Mouse (Mus musculus) gastrocnemius, adult 2 months (tissue): Measurements from ENCODE around the gene Olfr828. TPM values are rescaled to one million over a fixed set of nuclear protein-coding genes. Genes with fewer than 3 reads are reported as not detected.

ENCODE experiments used
- DNase-seq: peaks from one replicate; pipeline ENCODE4 v3.0.0; 2022
- H3K27ac ChIP-seq: fragments of 200-600 bp; 2 replicates; pipeline ENCODE4 v1.8.1; 2022; ENCODE audit warnings: mild to moderate bottlenecking
- H3K4me3 ChIP-seq: fragments of 200-600 bp; 2 replicates; pipeline ENCODE4 v1.8.1; 2022; ENCODE audit warnings: mild to moderate bottlenecking, moderate library complexity
- CTCF ChIP-seq: fragments of 200-600 bp; IDR thresholded peaks from 2 replicates; pipeline ENCODE4 v1.8.1; 2022; ENCODE audit warnings: antibody characterized with exemption, mild to moderate bottlenecking, moderate library complexity
- intact Hi-C: fragments of 180-260 bp; cut with DNase I; formaldehyde crosslinking; loops from one replicate; pipeline ENCODE4 v1.15.1; 2025
- long read RNA-seq, 2 experiments: library from polyadenylated mRNA; stranded (forward); transcript quantifications; one replicate each; pipeline ENCODE4 v2.0.0; 2021
- total RNA-seq, 2 experiments: library from RNA; stranded (reverse); gene quantifications; 2 replicates each; pipeline ENCODE4 v1.2.3; 2021

The Olfr828 gene
- total RNA-seq: not detected
- long read RNA-seq, experiment 1: 0 reads
- long read RNA-seq, experiment 2: 0 reads

DNA sequence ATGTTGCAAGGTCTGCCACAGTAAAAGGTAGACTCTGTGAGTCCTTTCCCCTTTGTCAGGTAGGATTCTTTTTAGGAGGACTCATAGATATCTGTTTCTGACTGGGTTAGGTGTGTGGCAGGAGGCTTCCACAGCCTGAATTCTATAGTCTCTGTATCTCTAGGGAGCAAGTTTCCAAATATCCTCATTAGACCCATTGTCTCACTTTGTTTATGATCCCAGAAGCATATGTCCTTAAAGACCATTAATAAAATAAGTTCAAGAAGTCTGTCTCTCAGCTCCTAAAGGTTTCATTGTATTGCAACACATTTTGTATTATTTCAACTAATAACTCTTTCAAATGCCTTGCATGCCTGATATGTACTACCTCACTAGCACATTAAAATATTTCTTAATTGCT, at the start of gene Olfr828:
Gene Olfr828 (minus strand): TSS at position 101 of the 400 bp plus-strand sequence.
- no peak for DNase-seq
- no peak within 1 kb of the TSS for H3K4me3 ChIP-seq
- intact Hi-C loops: no loop called here
- no peak within 1 kb of the TSS for H3K27ac ChIP-seq
- no peak for TF ChIP-seq CTCF

DNA sequence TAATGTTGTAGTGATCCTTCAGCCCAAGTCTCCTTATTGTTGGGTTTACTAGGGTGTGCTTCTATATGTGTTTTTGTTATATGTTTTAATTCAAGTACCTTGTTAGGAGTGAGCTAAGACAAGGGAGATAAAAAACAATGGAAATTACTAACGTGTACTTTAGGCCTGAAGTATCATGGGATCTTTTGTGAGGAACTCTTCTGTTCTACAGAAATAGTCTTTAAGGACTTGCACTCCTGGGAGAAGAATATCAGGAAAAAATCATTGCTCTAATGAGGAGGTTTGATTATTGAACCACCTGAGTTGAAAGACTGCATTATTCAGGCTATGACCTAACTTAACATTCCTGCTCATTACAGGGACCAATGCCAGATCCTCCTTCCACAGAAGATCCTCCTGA, 35.3 kb upstream of the Olfr828 start, which contains the start of gene Olfr829:
Gene Olfr829 (plus strand): TSS at position 301 of the 400 bp plus-strand sequence.
- TF ChIP-seq CTCF: no peak
- Histone ChIP-seq H3K27ac (no peak within 1 kb of the TSS), H3K4me3 (no peak within 1 kb of the TSS)
- no peak for DNase-seq
- intact Hi-C loops: no loop called here

DNA sequence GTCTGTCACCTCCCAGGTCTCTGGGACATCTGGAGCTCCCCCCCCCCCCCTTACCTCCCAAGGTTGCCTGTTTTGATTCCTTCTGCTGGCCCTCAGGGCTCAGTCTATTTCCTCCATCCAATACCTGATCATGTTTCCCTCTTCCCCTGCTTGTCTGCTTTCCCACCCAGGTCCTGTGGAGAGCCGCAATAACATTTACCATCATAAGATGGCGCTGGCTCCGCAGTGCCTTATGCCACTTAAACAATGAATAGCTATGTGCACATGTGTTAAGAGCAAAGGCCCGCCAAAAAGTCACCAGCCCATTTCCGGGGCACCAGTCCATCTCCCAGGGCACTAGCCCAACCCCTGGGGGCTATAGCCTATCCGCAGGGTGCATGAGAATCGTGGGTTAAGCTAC, 34.0 kb downstream of the Olfr828 start:
- intact Hi-C loops: no loop called here
- no peak overlapping the region for H3K27ac ChIP-seq
- TF ChIP-seq CTCF: no peak

DNA sequence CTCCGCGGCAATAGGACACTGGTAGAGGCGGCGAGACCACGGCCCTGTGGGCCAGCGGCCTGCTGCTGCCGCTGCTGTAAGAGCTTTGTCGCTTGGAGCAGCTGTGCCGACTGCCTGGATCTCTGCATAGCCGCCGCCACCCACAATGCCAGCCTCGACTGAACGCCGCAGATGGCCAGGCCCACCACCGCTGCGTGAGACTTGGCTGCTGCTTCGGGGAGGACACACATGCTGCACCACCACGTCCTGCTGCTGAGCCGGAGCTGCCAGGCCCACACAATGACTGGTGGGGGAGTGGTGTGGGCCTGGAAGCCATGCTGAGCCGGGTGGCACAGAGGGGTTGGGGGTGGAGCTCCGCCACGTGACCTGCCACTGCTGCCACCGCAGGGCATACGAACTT, 39.9 kb downstream of the Olfr828 start:
- H3K4me3 ChIP-seq: peak overlapping the region; percentile 9; the same call in 1 of the 2 replicates
- TF ChIP-seq CTCF: no peak
- no peak for DNase-seq
- no peak overlapping the region for H3K27ac ChIP-seq
- intact Hi-C loops: no loop called here

More for the DNA sequence above, 34.0 kb downstream of the Olfr828 start:
- DNase-seq: no peak
- no peak overlapping the region for H3K4me3 ChIP-seq

DNA sequence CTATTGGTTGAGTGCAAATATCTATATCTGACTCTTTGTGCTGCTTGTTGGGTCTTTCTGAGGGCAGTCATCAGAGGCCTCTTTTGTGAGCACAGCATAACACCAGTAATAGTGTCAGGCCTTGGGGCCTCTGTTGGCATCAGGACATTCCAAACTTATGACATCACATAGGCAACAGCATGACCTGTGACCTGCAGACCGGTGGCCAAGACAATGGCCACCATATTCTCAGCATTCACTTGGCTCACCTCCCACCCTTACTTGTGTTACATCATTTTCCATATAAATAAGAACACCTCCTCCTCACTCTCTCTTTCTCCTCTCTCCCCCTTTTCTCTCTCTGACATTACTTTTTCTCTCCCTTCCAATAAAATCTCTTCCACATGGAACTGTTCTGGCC, 40.3 kb downstream of the Olfr828 start:
- TF ChIP-seq CTCF: no peak
- Histone ChIP-seq H3K27ac (no peak overlapping the region), H3K4me3 (no peak overlapping the region)
- no peak for DNase-seq
- intact Hi-C loops: no loop called here

Other genes starting within 250 kb of the Olfr828 start
- gene Muc16, start 145.0 kb downstream of the Olfr828 start, total RNA-seq: not detected
- not detected for gene Olfr24, start 55.5 kb downstream of the Olfr828 start, total RNA-seq
- gene Olfr829, start 35.4 kb upstream of the Olfr828 start, total RNA-seq: not detected
- not detected for gene Olfr830, start 55.2 kb upstream of the Olfr828 start, total RNA-seq
- not detected for gene Olfr832, start 117.6 kb upstream of the Olfr828 start, total RNA-seq
- not detected for gene Olfr834, start 168.5 kb upstream of the Olfr828 start, total RNA-seq
- gene Olfr835, start 213.2 kb upstream of the Olfr828 start, total RNA-seq: not detected